Mouse (Mus musculus): Measurements from ENCODE around the gene Camkk1.

GRCm38 (mm10) chr11:73044789-73045188 lies 26.0 kb downstream of the Camkk1 start:
- no peak for TF ChIP-seq POLR2A (IDR thresholded peaks at IDR 0.05; ENCODE audit: insufficient read depth, low read depth, low read length)
- TF ChIP-seq CTCF (IDR thresholded peaks at IDR 0.05; ENCODE audit: insufficient read depth, low read depth, low read length), result no peak
